Mouse (Mus musculus): ENCODE measurements at regions not wholly inside any gene's neighbourhood (a gene's known extent, or its start where the extent isn't known, plus 50 kb on each side); places are given as distances from the start of the nearest gene placed in this dataset.
A peak's percentile ranks its signal among the peaks of the same experiment; 100 is the strongest.

DNA sequence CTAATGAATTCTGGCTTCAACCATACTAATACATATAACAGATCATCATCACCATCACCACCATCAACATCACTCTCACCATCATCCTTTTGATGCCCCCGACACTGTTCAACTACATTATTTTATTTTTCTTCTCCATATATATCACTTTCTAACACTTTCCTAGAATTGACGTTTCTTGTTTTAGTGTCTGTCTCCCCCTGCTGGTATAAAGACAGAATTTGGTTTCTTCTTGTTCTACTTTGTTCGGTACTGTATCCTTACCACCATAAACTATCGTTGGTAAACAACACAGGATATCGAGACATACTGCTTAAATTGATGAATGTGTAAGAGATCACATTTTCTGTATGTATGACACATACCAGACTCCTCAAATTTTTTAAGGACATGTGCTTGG, 92.5 kb upstream of the Tab3 start:
- peak in 1 of 2 experiments; percentile 9 for DNase-seq

DNA sequence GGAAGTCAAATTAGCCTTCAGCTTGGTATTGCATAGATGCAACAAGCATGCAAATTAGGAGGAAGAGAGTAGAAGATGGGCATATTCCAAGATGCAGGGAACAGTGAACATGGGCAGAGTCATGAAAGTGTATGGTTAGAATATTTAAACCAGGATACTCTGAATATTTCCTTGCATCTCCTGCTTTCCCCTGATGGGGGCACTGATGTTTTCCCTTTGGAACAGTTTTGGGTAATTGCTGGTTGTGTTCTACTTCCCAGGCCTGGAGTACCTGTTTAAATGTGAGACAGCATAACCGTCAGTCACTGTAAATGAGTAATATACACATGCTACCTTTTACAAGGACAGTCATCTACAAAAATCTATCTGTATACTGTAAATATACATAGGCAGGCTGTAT, 76.9 kb upstream of the Tab3 start:
- peak; percentile 1 to 5 for DNase-seq
